Mouse (Mus musculus): Measurements from ENCODE around the gene Robo2.

Gene Robo2

GRCm38 (mm10) chr16:74411481-74412251, at the start of gene Robo2:
Gene Robo2, minus strand, starts transcription at chr16:74411825.
- no peak for DNase-seq (ENCODE audit: low spot score)

GRCm38 (mm10) chr16:74458138-74458537, 46.5 kb upstream of the Robo2 start:
- DNase-seq (ENCODE audit: low spot score) = no peak

DNA sequence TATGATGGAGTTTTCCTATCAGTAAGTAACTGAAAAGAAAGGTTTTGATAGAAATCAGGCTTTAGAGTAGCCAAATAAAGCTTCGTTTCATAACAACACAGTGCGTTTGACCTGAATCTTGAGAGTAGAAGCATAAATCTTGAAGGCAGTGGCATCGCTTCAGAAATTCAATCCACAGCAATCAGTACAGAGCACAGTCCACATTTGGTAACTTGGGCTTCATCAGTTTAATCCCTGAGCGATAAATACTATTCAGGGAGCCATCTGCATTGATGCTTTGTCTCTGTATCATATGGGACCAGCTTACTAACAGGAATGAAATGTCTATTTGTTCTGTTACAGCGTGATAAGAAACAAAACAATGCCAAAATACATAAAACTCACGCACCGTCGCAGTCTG, 46.1 kb upstream of the Robo2 start:
- no peak for DNase-seq (ENCODE audit: low spot score)

GRCm38 (mm10) chr16:74456808-74457470, 45.3 kb upstream of the Robo2 start:
- DNase-seq (ENCODE audit: low spot score) = no peak

DNA sequence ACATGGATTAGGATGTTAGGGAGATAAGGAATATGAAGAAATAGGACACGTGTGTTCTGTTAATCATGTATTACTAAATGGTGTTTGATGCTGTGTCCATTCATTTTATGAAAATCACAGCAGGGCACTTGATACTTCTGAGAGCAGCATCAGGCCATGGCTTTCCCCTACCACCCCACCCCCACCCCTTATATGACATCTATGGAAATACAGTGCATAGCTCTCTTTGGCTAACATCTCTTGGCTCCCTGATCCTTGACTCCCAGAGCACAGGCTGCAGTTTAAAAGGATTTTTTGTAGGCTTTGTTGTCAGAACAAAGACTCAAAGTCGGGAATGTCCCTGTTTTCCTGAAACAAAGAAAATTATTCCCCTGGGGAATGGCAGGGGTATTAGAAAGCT, 43.6 kb upstream of the Robo2 start:
- DNase-seq (ENCODE audit: low spot score) = no peak

GRCm38 (mm10) chr16:74448025-74448424, 36.4 kb upstream of the Robo2 start:
- no peak for DNase-seq (ENCODE audit: low spot score)

DNA sequence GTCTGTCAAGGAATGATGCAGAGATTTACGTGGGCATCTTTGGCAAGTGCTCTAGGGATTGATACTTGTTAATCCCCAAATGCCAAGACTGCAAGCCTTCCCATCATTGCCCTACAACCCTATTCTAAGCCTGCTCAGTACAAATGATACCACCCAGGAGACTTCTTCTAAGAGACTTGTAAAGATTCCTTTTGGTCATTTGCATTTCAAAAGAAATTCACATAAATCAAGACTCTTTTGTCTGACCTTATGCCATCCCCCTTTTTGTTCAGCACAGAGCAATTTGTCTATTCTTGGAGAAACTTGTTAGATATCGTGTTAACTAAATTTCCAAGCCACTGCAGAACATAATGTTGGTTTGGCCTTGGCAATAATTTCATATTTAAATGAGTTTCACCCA, 15.4 kb upstream of the Robo2 start:
- no peak for DNase-seq (ENCODE audit: low spot score)

- DNase-seq (ENCODE audit: low spot score) = no peak
Measured at GRCm38 (mm10) chr16:74420324-74420723, 8.7 kb upstream of the Robo2 start.

DNA sequence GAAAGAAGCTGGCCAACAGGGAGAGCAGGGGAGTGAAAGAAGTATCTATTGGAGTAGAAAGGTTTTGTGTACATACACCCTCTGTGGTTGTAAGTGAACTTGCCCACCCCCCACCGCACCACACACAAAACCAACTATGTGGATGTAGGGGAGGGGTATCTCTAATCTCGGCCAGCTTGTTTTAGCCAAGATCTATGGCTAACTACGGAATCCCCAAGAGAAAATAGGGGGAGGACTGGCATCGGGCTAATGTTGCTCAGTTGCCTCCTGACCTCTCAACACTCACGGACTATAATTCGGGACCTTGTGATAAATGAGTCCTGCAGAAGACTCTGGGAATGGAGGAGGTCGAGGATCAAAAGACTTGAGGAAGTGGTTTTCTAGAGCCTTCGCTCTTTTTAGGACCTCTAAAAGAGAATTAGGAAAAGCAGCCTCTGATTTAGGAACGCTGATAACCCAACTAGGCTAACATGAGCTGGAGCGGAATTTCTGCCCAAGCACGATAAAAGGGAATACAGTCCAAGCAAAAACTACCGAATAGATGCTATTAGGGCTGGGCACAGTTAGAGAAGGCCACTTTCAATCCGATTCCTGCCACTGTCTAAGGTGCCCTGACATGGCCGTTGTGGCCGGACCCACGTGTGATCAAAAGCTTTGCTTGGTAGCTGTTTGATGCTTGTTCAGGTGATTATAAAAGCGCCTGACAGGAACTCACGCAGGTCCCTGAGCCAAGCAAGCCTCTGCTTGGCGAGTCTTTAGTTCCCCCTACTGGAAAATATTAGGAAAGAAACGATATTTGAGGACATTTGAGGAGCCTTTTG, 1.1 kb upstream of the Robo2 start:
- DNase-seq (ENCODE audit: low spot score) = no peak

DNA sequence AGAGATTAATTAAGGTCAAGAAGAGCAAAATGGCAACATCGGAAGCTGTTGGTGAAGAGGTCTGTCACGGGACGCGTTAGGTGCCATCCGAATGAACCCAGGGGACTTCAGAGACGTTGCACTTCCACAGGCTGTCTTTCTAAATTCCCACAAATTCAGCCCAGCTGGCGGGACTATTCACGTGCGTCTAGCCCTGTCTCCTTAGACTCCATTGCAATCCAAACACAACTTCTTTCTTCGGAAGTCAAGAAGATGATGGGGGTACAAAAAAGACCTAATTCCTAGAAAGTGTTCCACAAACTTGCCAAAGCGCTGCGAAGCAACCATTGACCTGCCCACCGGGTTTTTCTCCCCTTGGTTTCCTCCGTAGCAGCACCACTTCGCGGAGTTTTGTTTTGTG, 604 bp downstream of the Robo2 start:
- DNase-seq (ENCODE audit: low spot score) = no peak

- no peak for DNase-seq (ENCODE audit: low spot score)
Measured at GRCm38 (mm10) chr16:74410125-74410524, 1.5 kb downstream of the Robo2 start.

DNA sequence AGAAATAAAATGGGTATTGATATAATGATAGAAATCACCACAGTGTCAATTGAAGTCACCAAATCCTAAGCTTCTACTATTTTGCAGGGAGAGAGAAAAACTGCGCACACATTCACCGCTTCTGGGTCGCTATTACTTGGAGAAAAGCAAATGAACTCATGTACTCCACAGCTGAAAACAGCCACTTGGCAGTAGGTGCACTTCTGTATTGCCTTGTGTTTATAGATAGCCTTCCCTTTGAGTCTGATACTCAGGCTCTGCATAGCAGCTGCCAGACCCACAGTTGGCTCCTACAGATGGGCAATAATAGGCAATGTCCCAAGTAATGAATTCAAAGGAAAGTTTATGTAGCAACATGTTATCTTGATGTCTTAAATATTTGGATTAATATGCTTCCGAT, 2.1 kb downstream of the Robo2 start:
- DNase-seq (ENCODE audit: low spot score) = no peak

DNA sequence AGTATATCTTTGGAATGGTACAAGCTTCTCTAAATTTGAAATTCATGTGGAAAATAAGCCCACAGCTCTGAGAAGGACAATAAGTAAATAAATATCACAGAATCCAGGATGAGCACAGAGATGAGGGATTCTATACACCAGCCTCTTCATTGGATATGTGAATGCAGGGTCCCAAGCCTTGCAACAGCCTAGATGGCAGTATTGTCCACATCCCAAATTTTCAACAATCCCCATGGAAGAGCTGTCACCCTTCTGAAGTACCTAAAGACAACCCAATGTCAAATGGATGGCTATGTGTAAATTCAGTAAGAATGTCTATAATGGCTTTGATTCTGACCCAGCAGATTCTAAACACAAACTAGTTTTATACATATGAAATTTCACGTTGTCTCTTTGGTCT, 3.1 kb downstream of the Robo2 start:
- DNase-seq (ENCODE audit: low spot score) = no peak

DNA sequence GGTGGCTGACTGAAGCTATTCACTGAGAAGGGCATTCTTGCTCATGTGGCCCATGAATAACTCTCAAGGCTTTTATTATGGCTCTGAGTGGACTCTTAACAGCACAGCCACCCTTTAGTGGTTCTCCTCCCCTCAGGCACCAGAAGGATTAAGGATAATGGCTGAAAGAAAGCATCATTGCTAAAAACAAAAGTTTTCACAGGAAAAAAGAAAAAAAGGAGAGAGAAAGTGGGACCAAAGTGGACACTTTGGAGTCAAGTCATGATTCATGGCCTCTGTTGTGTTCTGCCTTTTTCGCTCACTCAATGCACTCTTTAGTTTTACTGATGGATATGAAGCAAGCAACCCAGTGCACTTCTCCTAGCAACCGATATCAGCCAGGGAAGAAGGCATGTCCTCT, 14.3 kb downstream of the Robo2 start:
- no peak for DNase-seq (ENCODE audit: low spot score)

- DNase-seq (ENCODE audit: low spot score) = no peak
Measured at GRCm38 (mm10) chr16:74395678-74396077, 15.9 kb downstream of the Robo2 start.

DNA sequence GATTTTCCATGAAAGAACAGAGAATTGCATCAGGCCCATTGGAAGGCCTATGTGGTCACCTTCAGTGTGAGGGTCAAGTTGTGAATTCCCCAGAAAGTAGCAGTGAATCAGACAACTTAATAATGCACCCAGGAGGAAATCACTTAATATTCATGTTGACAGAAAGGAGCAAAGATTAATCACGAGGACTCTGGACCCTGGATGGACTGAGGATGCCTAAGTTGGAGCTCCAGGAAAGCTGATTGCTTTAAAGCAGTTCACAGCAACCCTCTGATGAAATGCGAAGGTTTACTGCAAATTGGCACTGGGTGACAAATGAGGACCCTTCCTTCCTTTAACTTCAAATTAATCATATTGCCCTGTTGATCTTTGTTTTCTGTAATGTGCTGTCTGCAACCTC, 32.2 kb downstream of the Robo2 start:
- no peak for DNase-seq (ENCODE audit: low spot score)

DNA sequence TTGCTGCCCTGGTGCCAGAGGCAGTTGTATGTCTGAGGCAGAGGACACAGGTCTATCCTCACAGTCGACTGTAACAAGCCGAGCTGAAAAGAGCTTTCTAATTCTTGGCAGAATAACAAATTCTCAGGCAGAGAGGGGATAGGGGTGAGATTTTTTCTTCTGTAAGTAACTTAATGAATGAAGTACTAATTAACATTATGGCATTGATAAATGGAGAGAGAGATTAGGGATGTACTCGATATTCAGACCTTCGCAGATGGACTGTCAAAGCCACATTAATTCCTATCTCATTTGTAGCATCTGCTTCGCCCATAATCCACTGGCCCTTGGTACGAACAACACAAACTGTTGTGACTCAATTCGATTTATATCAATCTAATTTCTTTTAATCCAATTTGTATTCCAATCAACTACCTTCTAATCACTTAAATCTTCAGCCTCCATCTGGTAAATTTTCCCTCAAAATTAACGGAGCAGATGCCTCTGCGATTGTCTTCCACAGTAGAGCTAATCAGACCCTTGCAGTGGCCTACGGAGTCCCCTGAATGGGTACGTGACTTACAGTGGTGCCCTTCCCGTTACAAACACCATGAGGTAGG, 36.2 kb downstream of the Robo2 start:
- no peak for DNase-seq (ENCODE audit: low spot score)

GRCm38 (mm10) chr16:74374540-74374939, 37.1 kb downstream of the Robo2 start:
- DNase-seq (ENCODE audit: low spot score) = no peak

DNA sequence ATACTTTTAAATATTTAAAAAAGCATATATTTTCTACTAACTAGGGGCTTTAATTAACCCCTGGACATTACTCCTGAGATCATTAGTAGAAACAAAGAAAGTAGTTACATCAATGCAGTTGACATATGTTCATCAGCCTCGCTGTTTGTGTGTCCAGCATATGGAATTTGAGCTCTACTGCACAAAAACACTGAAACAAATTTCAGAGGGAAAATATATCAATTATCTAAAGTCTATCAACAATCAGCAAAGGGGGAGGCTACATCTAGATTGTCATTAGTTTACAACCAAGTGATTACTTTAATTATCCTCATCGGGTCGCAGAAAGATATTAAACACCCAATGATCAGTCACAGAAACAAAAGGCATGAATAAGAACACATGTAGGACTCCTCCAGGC, 38.2 kb downstream of the Robo2 start:
- DNase-seq (ENCODE audit: low spot score) = no peak

DNA sequence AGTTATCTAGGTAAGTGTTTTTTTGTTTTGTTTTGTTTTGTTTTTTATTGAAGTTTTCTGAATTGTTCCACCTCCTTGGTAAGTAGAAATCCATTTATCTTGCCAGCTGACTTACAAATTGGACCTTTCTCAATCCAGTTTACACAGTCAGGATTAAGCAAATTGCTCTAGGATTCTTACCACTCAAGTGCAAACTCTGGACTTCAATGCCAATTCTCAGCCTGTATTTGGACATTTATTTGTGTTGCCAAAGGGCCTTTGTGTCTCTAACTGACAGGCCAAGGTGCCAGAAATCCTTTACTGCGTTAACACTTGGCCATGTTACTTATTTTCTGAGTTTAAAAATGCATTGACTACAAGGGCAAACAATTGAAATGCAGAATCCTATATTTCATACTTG, 38.7 kb downstream of the Robo2 start:
- DNase-seq (ENCODE audit: low spot score) = no peak

DNA sequence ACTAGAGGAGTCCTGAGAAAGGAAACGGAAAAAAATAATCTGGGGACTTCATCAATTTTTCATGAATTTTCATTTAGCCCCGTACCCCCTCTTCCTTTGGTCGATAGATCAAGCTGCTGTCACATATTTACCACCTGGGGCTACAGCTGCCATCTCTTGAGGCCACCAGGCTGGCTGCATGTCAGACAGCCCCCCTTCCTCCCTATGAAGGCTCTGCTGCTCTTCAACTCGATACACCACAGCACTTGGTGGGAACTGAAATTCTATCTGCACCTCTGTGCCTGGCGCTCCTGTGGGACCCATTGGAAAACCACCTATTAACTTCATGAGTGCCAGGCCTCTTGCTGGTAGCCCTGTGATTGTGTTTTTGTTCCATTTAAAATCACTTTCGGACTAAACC, 63.2 kb downstream of the Robo2 start:
- DNase-seq (ENCODE audit: low spot score) = no peak

DNA sequence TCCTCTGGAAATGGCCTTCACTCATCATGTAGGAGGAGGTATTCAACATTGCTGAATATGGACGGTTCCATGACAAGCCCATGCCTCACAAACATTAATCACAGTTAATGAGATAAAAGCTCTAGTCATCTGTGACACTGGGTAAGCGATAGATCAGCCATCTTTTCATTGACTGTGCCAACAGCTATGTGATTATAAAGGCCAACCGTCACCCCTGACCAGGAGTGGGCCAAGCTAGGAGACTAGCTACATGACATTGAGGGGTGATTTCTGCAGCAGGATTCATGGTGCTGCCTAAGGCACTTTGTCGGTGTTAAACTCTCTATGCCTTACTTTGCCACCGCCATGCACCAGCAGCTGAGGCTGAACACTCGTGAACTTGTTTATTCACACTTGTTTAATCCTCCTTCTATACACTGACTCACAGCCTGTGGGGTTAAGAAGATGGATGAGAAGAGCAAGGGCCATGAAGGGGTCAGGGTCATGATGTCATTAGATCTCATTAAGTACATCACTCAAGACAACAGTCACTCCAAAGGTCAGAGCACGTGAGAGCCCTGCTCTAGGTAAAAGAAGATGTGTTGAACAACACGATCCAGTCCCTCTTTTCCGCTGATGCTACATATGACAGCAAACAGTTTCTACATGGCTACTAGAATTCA, 72.5 kb downstream of the Robo2 start:
- DNase-seq (ENCODE audit: low spot score) = no peak

All from urinary bladder, postnatal 10 days (tissue).